Mouse (Mus musculus): Measurements from ENCODE around the gene Adora1. TPM values are rescaled to one million over a fixed set of nuclear protein-coding genes. Genes with fewer than 3 reads are reported as not detected.

Adora1 gene
- polyA plus RNA-seq, 1 experiment = 13.5 TPM

DNA sequence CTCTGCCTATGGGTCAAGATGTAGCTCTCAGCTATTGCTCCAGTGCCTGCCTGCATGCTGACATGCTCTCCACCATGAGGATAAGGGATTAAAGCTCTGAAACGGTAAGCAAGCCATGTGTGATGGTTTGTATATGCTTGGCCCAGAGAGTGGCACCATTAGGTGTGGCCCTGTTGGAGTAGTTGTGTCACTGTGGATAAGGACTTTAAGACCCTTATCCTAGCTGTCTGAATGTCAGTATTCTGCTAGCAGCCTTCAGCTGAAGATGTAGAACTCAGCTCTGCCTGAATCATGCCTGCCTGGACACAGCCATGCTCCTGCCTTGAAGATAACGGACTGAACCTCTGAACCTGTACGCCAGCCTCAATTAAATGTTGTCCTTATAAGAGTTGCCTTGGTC is 68.7 kb downstream of the Adora1 start:
- DNase-seq = no peak
- Histone ChIP-seq H3K27me3 (replicated peaks; ENCODE audit: control insufficient read depth, insufficient read depth, low read length) (no peaks in the 10 kb centered on the region), H3K36me3 (ENCODE audit: control insufficient read depth, insufficient read depth, low read length) (no peaks in the 10 kb centered on the region), H3K4me3 (ENCODE audit: insufficient read depth, low read depth, low read length) (no peak overlapping the region), H3K27ac (ENCODE audit: insufficient read depth, low read depth, low read length) (no peak overlapping the region), H3K4me1 (ENCODE audit: control insufficient read depth, insufficient read depth, low read length) (no peaks in the 10 kb centered on the region)
- 92% methylated on average over 3 of the region's 3 CpGs for WGBS
- TF ChIP-seq CTCF (conservative IDR thresholded peaks at IDR 0.05; ENCODE audit: insufficient read depth, insufficient read length, low read depth, low read length) = no peak

GRCm38 (mm10) chr1:134164454-134164853 is 70.8 kb downstream of the Adora1 start:
- TF ChIP-seq CTCF (conservative IDR thresholded peaks at IDR 0.05; ENCODE audit: insufficient read depth, insufficient read length, low read depth, low read length) (no peak), POLR2A (IDR thresholded peaks at IDR 0.05; ENCODE audit: low read depth, low read length) (no peak)
- 65% methylated on average over 4 of the region's 4 CpGs for WGBS
- DNase-seq = no peak
- Histone ChIP-seq H3K27me3 (replicated peaks; ENCODE audit: control insufficient read depth, insufficient read depth, low read length) (no peaks in the 10 kb centered on the region), H3K27ac (ENCODE audit: insufficient read depth, low read depth, low read length) (no peak overlapping the region), H3K36me3 (ENCODE audit: control insufficient read depth, insufficient read depth, low read length) (no peaks in the 10 kb centered on the region), H3K4me3 (ENCODE audit: insufficient read depth, low read depth, low read length) (no peak overlapping the region), H3K4me1 (ENCODE audit: control insufficient read depth, insufficient read depth, low read length) (no peaks in the 10 kb centered on the region)

GRCm38 (mm10) chr1:134163476-134163875 is 71.8 kb downstream of the Adora1 start:
- Histone ChIP-seq H3K36me3 (ENCODE audit: control insufficient read depth, insufficient read depth, low read length) (no peaks in the 10 kb centered on the region), H3K27ac (ENCODE audit: insufficient read depth, low read depth, low read length) (no peak overlapping the region), H3K4me1 (ENCODE audit: control insufficient read depth, insufficient read depth, low read length) (no peaks in the 10 kb centered on the region), H3K27me3 (replicated peaks; ENCODE audit: control insufficient read depth, insufficient read depth, low read length) (no peaks in the 10 kb centered on the region), H3K4me3 (ENCODE audit: insufficient read depth, low read depth, low read length) (no peak overlapping the region)
- TF ChIP-seq CTCF (conservative IDR thresholded peaks at IDR 0.05; ENCODE audit: insufficient read depth, insufficient read length, low read depth, low read length) (no peak), POLR2A (IDR thresholded peaks at IDR 0.05; ENCODE audit: low read depth, low read length) (no peak)
- WGBS = 54% methylated on average over 7 of the region's 7 CpGs
- peak; percentile 34 for DNase-seq

DNA sequence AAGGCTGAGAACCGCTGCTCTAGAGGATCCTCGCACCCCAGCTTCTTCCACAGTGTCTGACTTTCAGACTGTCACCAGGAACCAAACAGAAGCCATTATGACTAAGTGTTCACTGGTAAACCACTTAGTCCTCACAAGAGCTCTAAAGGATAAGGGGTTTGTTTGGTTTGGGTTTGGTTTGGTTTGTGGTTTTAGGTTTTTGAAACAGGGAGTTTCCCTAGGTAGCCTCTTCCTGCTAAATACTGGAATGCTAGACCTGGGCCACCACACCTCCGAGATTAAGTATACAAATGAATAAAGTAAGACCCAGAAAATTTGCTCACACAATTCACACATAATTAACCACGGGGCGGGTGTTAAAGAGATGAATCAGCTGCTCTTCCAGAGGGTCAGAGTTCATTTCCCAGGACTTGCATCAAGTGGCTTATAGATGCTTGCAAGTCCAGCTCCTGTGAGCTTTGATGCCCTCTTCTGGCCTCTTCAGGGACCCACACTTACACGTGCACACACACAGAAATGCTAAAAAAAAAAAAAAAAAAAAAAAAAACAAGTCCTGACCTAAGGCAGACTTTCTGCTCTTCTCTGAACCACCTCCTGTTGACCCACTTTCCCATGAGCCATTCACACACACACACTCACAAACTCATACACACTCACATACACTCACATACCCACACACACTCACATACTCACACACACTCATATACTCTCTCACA is 72.6 kb downstream of the Adora1 start:
- Histone ChIP-seq H3K36me3 (ENCODE audit: control insufficient read depth, insufficient read depth, low read length) (no peaks in the 10 kb centered on the region), H3K4me1 (ENCODE audit: control insufficient read depth, insufficient read depth, low read length) (no peaks in the 10 kb centered on the region), H3K4me3 (ENCODE audit: insufficient read depth, low read depth, low read length) (no peak overlapping the region), H3K27ac (ENCODE audit: insufficient read depth, low read depth, low read length) (no peak overlapping the region), H3K27me3 (replicated peaks; ENCODE audit: control insufficient read depth, insufficient read depth, low read length) (no peaks in the 10 kb centered on the region)
- WGBS = 72% methylated on average over 6 of the region's 6 CpGs
- peak; percentile 14 for DNase-seq
- TF ChIP-seq CTCF (conservative IDR thresholded peaks at IDR 0.05; ENCODE audit: insufficient read depth, insufficient read length, low read depth, low read length) (no peak), POLR2A (IDR thresholded peaks at IDR 0.05; ENCODE audit: low read depth, low read length) (no peak)

DNA sequence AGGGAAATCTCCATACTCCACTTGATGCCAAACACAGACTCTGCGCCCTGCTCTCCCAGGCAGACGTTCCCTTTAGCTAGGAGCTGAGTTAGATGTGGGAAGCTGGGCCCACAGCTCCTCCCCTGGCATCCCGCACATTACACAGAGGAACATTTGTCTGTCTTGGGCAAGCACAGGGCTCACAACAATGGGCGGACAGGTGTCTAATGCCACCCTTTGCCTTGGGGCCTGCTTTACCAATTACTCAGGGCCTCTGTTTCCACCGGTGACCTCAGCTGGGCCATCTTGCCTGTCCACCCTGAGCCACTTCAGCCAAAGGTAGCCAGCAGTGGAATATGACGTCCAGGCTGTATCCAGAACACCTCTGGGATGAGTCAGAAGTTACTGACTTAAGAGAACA is 73.8 kb downstream of the Adora1 start:
- Histone ChIP-seq H3K27me3 (replicated peaks; ENCODE audit: control insufficient read depth, insufficient read depth, low read length) (no peaks in the 10 kb centered on the region), H3K36me3 (ENCODE audit: control insufficient read depth, insufficient read depth, low read length) (no peaks in the 10 kb centered on the region), H3K4me3 (ENCODE audit: insufficient read depth, low read depth, low read length) (no peak overlapping the region), H3K27ac (ENCODE audit: insufficient read depth, low read depth, low read length) (no peak overlapping the region), H3K4me1 (ENCODE audit: control insufficient read depth, insufficient read depth, low read length) (no peaks in the 10 kb centered on the region)
- TF ChIP-seq CTCF (conservative IDR thresholded peaks at IDR 0.05; ENCODE audit: insufficient read depth, insufficient read length, low read depth, low read length) = no peak
- TF ChIP-seq POLR2A (IDR thresholded peaks at IDR 0.05; ENCODE audit: low read depth, low read length) = no peak
- WGBS = 84% methylated on average over 6 of the region's 6 CpGs
- no peak for DNase-seq

GRCm38 (mm10) chr1:134160404-134160803 is 74.8 kb downstream of the Adora1 start:
- no peaks in the 10 kb centered on the region for H3K27me3 ChIP-seq (replicated peaks; ENCODE audit: control insufficient read depth, insufficient read depth, low read length)
- H3K4me3 ChIP-seq (ENCODE audit: insufficient read depth, low read depth, low read length) = no peak overlapping the region
- no peaks in the 10 kb centered on the region for H3K36me3 ChIP-seq (ENCODE audit: control insufficient read depth, insufficient read depth, low read length)
- TF ChIP-seq POLR2A (IDR thresholded peaks at IDR 0.05; ENCODE audit: low read depth, low read length) (no peak), CTCF (conservative IDR thresholded peaks at IDR 0.05; ENCODE audit: insufficient read depth, insufficient read length, low read depth, low read length) (no peak)
- H3K4me1 ChIP-seq (ENCODE audit: control insufficient read depth, insufficient read depth, low read length) = no peaks in the 10 kb centered on the region
- WGBS = 88% methylated on average over 3 of the region's 3 CpGs
- no peak for DNase-seq
- no peak overlapping the region for H3K27ac ChIP-seq (ENCODE audit: insufficient read depth, low read depth, low read length)

- WGBS = 50% methylated on average over 3 of the region's 3 CpGs
- H3K36me3 ChIP-seq (ENCODE audit: control insufficient read depth, insufficient read depth, low read length) = no peaks in the 10 kb centered on the region
- H3K27me3 ChIP-seq (replicated peaks; ENCODE audit: control insufficient read depth, insufficient read depth, low read length) = no peaks in the 10 kb centered on the region
- H3K27ac ChIP-seq (ENCODE audit: insufficient read depth, low read depth, low read length) = no peak overlapping the region
- TF ChIP-seq CTCF (conservative IDR thresholded peaks at IDR 0.05; ENCODE audit: insufficient read depth, insufficient read length, low read depth, low read length) = 0 out of 2 replicates have a peak, but pooled peaks have one; percentile 11
- no peak for TF ChIP-seq POLR2A (IDR thresholded peaks at IDR 0.05; ENCODE audit: low read depth, low read length)
- no peak for DNase-seq
- no peaks in the 10 kb centered on the region for H3K4me1 ChIP-seq (ENCODE audit: control insufficient read depth, insufficient read depth, low read length)
- H3K4me3 ChIP-seq (ENCODE audit: insufficient read depth, low read depth, low read length) = no peak overlapping the region
Measured at GRCm38 (mm10) chr1:134154655-134155054, 80.6 kb downstream of the Adora1 start.
